Mouse (Mus musculus): Measurements from ENCODE around the gene Bcl6.
A peak's percentile ranks its signal among the peaks of the same experiment; 100 is the strongest.

Bcl6 gene

DNA sequence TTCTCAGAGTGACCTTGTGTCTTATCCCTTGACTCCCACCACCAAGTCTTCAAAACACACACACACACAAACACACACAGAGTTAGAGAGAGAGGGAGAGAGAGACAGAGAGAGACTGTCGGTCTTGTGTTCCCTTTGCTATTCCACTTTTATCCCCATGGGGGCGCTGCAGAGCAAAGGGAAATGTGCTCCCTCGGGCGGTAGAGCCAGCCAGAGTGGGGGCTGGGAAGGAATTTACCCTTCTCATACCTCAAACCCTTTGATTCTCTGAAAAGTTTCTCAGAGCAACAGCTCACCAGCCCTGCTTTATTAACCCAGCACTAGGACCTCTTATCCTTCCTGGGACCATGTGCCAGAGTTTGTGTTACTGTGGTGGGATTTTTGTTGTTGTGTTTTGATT, 2.5 kb upstream of the Bcl6 start:
- no peak for DNase-seq (ENCODE audit: low read depth, low spot score)

GRCm38 (mm10) chr16:23990161-23990970, 1.7 kb upstream of the Bcl6 start:
- DNase-seq (ENCODE audit: low read depth, low spot score), result no peak

DNA sequence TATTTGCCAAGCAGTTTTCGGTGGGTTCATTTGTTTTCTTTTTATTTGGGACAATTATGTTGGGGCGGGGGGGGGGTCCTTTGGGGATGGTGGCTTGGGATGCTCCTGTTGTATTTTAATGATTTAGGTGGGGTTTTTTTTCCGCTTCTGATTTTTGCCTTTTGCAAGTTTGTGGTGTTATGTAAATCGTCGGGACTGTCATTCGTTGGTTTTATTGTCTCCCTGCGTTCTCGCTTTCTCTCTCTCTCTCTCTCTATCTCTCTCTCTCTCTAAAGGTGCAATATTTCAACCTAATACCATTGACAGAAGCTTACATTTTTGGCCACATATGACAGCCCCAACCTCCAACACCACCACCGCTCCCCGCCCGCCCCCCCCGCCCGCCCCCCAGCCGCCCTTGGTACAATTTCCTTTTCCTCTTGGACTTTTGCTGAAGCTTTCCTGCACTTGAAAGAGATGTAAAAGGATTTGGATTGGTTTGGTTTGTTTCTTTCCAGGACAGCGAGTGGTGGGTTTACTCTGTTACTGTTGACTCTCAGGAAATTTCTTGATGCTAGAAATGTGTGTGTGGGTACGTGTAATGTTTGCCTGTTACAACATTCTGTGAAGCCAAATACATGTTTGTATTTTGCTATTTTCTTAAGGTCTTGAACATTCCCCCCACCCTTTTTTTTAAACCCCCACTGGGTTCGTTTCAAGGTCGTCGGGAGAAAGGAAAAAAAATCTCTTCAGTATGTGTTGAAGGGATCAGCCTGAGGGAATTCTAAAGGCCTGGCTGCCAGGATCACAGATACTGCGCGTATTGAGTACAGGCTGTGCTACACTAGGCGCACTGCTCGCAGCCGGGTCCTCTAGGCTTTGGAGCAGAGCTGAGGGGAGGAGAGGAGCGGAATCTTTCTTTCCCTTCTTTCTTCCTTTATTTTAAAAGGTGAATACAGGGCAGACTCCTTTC, 833 bp upstream of the Bcl6 start:
- no peak for DNase-seq (ENCODE audit: low read depth, low spot score)

DNA sequence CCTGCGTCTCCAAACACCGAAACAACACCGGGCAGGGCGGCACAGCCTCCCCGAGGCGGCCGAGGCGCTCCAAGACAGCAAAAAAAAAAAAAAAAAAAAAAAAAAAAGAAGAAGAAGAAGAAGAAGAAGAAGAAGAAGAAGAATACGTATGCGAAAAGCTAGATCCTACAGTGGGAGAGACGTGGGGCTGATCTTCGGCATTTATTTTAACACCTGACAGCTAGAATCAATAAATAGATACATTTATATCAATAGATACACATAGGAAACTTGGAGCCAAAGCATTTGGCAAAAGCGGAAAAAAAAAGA, 541 bp downstream of the Bcl6 start:
- no peak for DNase-seq (ENCODE audit: low read depth, low spot score)

- no peak for DNase-seq (ENCODE audit: low read depth, low spot score)
These were observed 1.1 kb downstream of the Bcl6 start for GRCm38 (mm10) chr16:23987341-23988156.

- DNase-seq (ENCODE audit: low read depth, low spot score), result no peak
These were observed 1.8 kb downstream of the Bcl6 start for GRCm38 (mm10) chr16:23986871-23987270.

DNA sequence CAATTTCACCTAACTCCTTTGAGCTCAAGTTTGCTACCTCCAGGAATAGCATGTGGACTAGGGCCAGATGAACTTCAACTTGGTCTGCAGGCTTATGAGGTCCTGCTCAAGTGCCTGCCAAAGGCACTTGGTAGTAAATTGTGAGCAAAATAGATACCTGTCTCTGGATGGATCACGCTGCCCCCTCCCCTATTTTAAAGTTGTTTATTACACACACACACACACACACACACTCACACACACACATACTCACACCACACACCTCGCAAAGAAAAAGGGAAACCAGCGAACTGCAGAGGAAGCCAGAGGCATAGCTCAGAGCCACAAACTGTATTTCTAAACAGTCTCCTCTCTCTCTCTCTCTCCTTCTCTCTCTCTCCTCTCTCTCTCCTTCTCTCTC, 2.5 kb downstream of the Bcl6 start:
- DNase-seq (ENCODE audit: low read depth, low spot score), result no peak

- DNase-seq (ENCODE audit: low read depth, low spot score), result no peak
These were observed 3.2 kb downstream of the Bcl6 start for GRCm38 (mm10) chr16:23985467-23985861.

GRCm38 (mm10) chr16:23984760-23985466, 3.7 kb downstream of the Bcl6 start:
- no peak for DNase-seq (ENCODE audit: low read depth, low spot score)

DNA sequence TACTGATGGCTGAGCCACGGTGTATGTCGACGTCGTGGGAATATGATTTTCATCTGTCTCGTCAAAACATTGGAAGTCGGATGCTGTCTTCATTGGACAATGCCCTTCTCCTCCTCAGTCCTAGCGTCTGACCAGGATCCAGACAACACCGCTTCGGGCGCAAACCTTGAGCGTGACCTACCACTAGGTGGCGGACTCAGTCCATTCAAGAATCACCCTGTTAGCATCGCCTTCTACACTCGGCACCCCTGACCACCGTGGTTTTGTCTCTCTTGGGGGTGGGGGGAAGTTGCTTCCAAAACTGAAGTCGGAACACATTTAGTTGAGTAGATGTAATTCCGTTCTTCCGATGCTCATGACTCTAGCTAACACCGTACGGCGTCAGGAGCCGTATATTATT, 4.5 kb downstream of the Bcl6 start:
- no peak for DNase-seq (ENCODE audit: low read depth, low spot score)

- no peak for DNase-seq (ENCODE audit: low read depth, low spot score)
These were observed 5.6 kb downstream of the Bcl6 start for GRCm38 (mm10) chr16:23982891-23983588.

GRCm38 (mm10) chr16:23981925-23982851, 6.5 kb downstream of the Bcl6 start:
- DNase-seq (ENCODE audit: low read depth, low spot score), result peak; percentile 65

GRCm38 (mm10) chr16:23980991-23981720, 7.5 kb downstream of the Bcl6 start:
- no peak for DNase-seq (ENCODE audit: low read depth, low spot score)

DNA sequence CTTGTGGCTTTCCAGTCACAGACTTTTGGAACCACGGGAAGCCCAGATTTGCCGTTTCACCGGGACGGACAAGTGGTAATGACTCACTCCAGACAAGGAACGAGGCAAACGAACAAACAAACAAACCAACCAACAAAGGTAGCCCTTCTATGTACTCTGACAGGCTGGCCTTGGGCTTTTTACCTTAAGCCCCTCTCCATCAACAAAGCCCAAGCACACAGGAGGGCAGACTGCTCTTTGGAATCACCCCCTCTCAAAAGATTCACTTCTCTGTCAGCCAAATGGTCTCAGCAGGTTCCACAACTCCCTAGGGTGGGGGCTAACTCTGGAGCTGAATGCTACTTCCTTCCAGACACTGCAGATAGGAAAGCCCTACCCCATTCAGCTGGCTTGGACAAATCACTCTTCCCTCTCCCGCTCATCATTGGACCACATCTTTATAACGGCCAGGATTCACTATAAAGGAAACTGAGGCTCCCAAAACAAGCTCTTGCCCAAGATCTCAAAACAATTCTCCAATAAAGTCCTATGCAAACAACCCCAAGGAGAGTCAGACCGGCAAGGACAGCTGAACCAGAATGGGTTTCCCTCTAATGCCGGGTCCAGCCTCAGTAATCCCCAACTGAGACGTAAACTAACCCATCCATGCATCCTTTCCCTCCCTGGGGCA, 8.3 kb downstream of the Bcl6 start:
- DNase-seq (ENCODE audit: low read depth, low spot score), result no peak

DNA sequence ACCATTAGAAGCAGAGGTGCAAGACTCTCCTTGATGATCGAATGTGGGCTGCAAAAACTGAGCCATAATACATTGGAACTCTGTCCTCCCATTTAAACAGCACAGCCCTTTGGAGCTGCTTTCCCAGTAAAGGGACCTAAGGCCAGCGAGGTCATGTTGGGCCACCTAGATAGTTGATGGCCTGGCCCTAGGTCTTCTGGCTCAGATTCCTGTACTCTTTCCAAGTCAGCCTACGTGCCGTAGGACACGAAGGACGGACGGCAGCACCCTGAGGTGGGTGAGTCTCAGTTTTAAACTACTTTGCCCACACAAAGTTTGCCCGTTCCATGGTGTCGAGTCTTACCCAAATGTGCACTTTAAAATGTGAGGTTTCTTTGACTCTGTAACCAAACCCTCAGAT, 9.2 kb downstream of the Bcl6 start:
- no peak for DNase-seq (ENCODE audit: low read depth, low spot score)

DNA sequence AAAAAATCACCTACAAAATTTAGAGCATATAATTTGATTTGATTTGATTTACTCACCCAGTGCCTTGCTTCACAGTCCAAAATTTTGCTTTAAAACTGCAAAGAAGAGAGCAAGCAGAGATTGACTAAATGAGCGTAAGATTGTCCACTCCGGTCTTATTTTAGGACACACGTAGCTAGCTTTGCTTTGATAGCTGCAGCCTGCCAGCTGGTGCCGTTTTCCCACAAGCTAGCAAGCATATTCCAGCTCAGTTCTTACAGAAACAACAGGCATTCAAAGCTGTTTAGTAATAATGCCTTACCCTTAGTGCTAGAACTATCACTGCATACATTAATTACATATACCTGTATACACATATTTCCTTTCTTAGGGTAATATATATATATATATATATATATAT, 10.2 kb downstream of the Bcl6 start:
- no peak for DNase-seq (ENCODE audit: low read depth, low spot score)

- DNase-seq (ENCODE audit: low read depth, low spot score), result no peak
These were observed 10.9 kb downstream of the Bcl6 start for GRCm38 (mm10) chr16:23977732-23978131.

- no peak for DNase-seq (ENCODE audit: low read depth, low spot score)
These were observed 12.5 kb downstream of the Bcl6 start for GRCm38 (mm10) chr16:23976196-23976595.

Measured in telencephalon, adult 2 months (tissue).